In the genomic region with DNA sequence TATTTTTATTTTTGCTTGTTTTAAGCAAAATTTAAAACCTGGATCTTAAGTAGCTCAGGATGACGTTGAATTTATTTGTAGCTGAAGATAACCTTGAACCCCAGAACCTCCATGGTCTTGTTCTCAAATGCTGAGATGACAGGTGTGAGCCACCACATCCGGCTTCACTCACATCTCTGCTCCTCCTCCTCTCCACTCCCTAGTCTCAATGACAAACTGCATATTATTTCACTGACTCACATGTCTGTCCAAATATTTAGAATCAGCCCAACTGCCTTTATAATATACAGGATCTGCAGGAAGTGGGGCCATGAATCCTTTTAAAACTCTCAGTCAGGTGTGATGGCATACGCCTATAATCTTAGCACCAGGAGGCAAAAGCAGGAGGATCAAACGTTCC, we compare ENCODE assay signal across 21 mouse cellular contexts. TPM values are rescaled to one million over a fixed set of nuclear protein-coding genes. Genes with fewer than 3 reads are reported as not detected.
DNase-seq lines count a peak whose midpoint lies in the region; ATAC-seq and TF ChIP-seq lines count a peak whose summit lies in the region.
"Had no signal": no experiment of that assay in that cellular context is flagged by ENCODE, and none has a peak within 500 bp of the region (broad histone marks: within the 10 kb centered on the region; RNA-seq: fewer than 3 reads in every experiment).

No protein-coding gene starts in this region.

- H3K4me3 ChIP-seq in lung, postnatal 0 days (ENCODE audit: low read depth, low read length), result no peak overlapping the region
- H3K4me3 ChIP-seq in C2C12 (ENCODE audit: insufficient read depth, poor library complexity, severe bottlenecking) (no peak overlapping the region), myocyte (no peak overlapping the region)
- H3K4me3 ChIP-seq: embryonic facial prominence, embryonic 12.5 days; forebrain, embryonic 12.5 days; heart, embryonic 10.5 days; hindbrain, embryonic 13.5 days had no signal

- peaks cover 77% of the 10 kb centered on the region for H3K79me3 ChIP-seq in C2C12 (ENCODE audit: low read depth)

- H3K9ac ChIP-seq in lung, postnatal 0 days (replicated peaks; ENCODE audit: low read depth), result no peak overlapping the region
- H3K9ac ChIP-seq: embryonic facial prominence, embryonic 12.5 days; forebrain, embryonic 12.5 days; hindbrain, embryonic 13.5 days had no signal

- TF ChIP-seq EP300 in lung, postnatal 0 days (IDR thresholded peaks at IDR 0.05), result no peak

- H3ac ChIP-seq in C2C12 (ENCODE audit: control insufficient read depth, insufficient read length, low read depth), result no peak overlapping the region
- H3ac ChIP-seq in myocyte (ENCODE audit: control insufficient read depth, insufficient read length), result no peak overlapping the region

- no peak for ATAC-seq in lung, postnatal 0 days
- ATAC-seq: forebrain, embryonic 16.5 days had no signal

- no peak for TF ChIP-seq POLR2A in myocyte (IDR thresholded peaks at IDR 0.05; ENCODE audit: insufficient read length, low read depth)

- 46% methylated on average over 4 of the region's 4 CpGs for WGBS in lung, postnatal 0 days

- H3K27me3 ChIP-seq in lung, postnatal 0 days (replicated peaks; ENCODE audit: insufficient read depth, low read length), result no peaks in the 10 kb centered on the region
- H3K27me3 ChIP-seq in C2C12 (ENCODE audit: control insufficient read depth, insufficient read depth, insufficient read length), result no peaks in the 10 kb centered on the region
- H3K27me3 ChIP-seq in myocyte (ENCODE audit: control insufficient read depth, insufficient read depth, insufficient read length), result no peaks in the 10 kb centered on the region
- H3K27me3 ChIP-seq: CH12.LX; embryonic facial prominence, embryonic 12.5 days; forebrain, embryonic 12.5 days; hindbrain, embryonic 13.5 days had no signal

- H3K36me3 ChIP-seq in lung, postnatal 0 days (ENCODE audit: insufficient read depth, low read length), result no peaks in the 10 kb centered on the region; the same call in 1 of the 2 replicates
- H3K36me3 ChIP-seq in C2C12 (ENCODE audit: control insufficient read depth, insufficient read depth) (peaks cover 34% of the 10 kb centered on the region), myocyte (ENCODE audit: control insufficient read depth, insufficient read depth) (peaks cover 21% of the 10 kb centered on the region)

- no peak overlapping the region for H3K27ac ChIP-seq in lung, postnatal 0 days (ENCODE audit: low read length)
- H3K27ac ChIP-seq: embryonic facial prominence, embryonic 12.5 days; forebrain, embryonic 12.5 days; heart, embryonic 10.5 days; hindbrain, embryonic 13.5 days had no signal

- H3K79me2 ChIP-seq in C2C12 (ENCODE audit: control insufficient read depth, insufficient read depth) (peaks cover 97% of the 10 kb centered on the region), myocyte (ENCODE audit: control insufficient read depth, insufficient read depth) (peaks cover 81% of the 10 kb centered on the region)

- H3K4me1 ChIP-seq in lung, postnatal 0 days (ENCODE audit: insufficient read depth, low read depth, low read length), result no peaks in the 10 kb centered on the region
- H3K4me1 ChIP-seq: embryonic facial prominence, embryonic 12.5 days; forebrain, embryonic 12.5 days had no signal

- TF ChIP-seq CTCF in lung, postnatal 0 days (IDR thresholded peaks at IDR 0.05), result no peak
- no peak for TF ChIP-seq CTCF in C2C12 (IDR thresholded peaks at IDR 0.05; ENCODE audit: control insufficient read depth, insufficient read depth, insufficient read length)

- peak; percentile 16 for DNase-seq in lung, postnatal 0 days (ENCODE audit: low spot score)
- DNase-seq in lung, postnatal 4 days, result no peak
- DNase-seq in Muller cell, postnatal 12 days (ENCODE audit: inconsistent ontology term), result peak; percentile 16
- no peak for DNase-seq in kidney, postnatal 10 days
- no peak for DNase-seq in layer of hippocampus, adult 9-11 months
- DNase-seq in left cerebral cortex, adult 9 months (ENCODE audit: low spot score in 2 of 2), result no peak
- DNase-seq: adrenal gland, adult 8-10 months; cerebellum, adult 2 months; cerebellum, postnatal 10 days; embryo, embryonic 11 days; gastrocnemius, postnatal 10 days; heart, adult 18-20 months; heart, postnatal 14 days had no signal

- H3K4me2 ChIP-seq in lung, postnatal 0 days (replicated peaks; ENCODE audit: low read depth, low read length), result no peak overlapping the region
- H3K4me2 ChIP-seq in myocyte (ENCODE audit: low read depth), result peak overlapping the region; percentile 51
- H3K4me2 ChIP-seq: embryonic facial prominence, embryonic 12.5 days; forebrain, embryonic 12.5 days; hindbrain, embryonic 13.5 days had no signal

- no peaks in the 10 kb centered on the region for H3K9me3 ChIP-seq in lung, postnatal 0 days (ENCODE audit: low read length)
- H3K9me3 ChIP-seq: embryonic facial prominence, embryonic 12.5 days; forebrain, embryonic 12.5 days; heart, embryonic 10.5 days; hindbrain, embryonic 13.5 days had no signal

TF ChIP-seq in C2C12, 6 proteins besides CTCF, POLR2A, EP300 and RAD21:
- TF ChIP-seq CEBPB (IDR thresholded peaks at IDR 0.05; ENCODE audit: low read depth) (no peak), MYOD1 (IDR thresholded peaks at IDR 0.05; ENCODE audit: control insufficient read depth, insufficient read length, low read depth) (peak; percentile 95), FOSL1 (IDR thresholded peaks at IDR 0.05; ENCODE audit: insufficient read depth, low read length, poor library complexity, severe bottlenecking) (peak; percentile 24)

TF ChIP-seq in myocyte, 11 proteins besides CTCF, POLR2A, EP300 and RAD21:
- TF ChIP-seq CEBPB (IDR thresholded peaks at IDR 0.05; ENCODE audit: insufficient read depth, poor library complexity, severe bottlenecking) (no peak), USF1 (IDR thresholded peaks at IDR 0.05; ENCODE audit: low read depth) (no peak), MYOD1 (IDR thresholded peaks at IDR 0.05; ENCODE audit: control insufficient read depth in 1 of 3, insufficient read length in 2 of 3, low read depth in 2 of 3) (peak in 2 of 3 experiments; percentile 83 to 90), MYOG (IDR thresholded peaks at IDR 0.05; ENCODE audit: control insufficient read depth in 1 of 3, insufficient read depth in 1 of 3, insufficient read length in 2 of 3, low read depth in 2 of 3) (peak in 1 of 3 experiments; percentile 59), E2F4 (IDR thresholded peaks at IDR 0.05; ENCODE audit: insufficient read depth) (no peak), TCF12 (IDR thresholded peaks at IDR 0.05; ENCODE audit: insufficient read depth, poor library complexity, severe bottlenecking) (no peak)

RNA-seq across cellular contexts. Expression of a gene that starts 33.0 kb away (rescaled TPM):
- polyA plus RNA-seq in lung, postnatal 0 days (2015; fragmentation: Nextera tagmentation; extraction: Ambion mirVana), result 13.4 and 15.3 TPM in 2 replicates
- polyA plus RNA-seq in C2C12 (2012; fragmentation: generic; extraction: Trizol) (21.8 TPM), myocyte (2012; fragmentation: generic; extraction: Trizol) (15.8 TPM)

RNA-seq across cellular contexts. Expression of a gene that starts 35.9 kb away (rescaled TPM):
- 14.3 and 14.7 TPM in 2 replicates for polyA plus RNA-seq in lung, postnatal 0 days (2015; fragmentation: Nextera tagmentation; extraction: Ambion mirVana)
- polyA plus RNA-seq in C2C12 (2012; fragmentation: generic; extraction: Trizol) (110 TPM), myocyte (2012; fragmentation: generic; extraction: Trizol) (33.2 TPM)

RNA-seq across cellular contexts. Expression of a gene that starts 60.0 kb away (rescaled TPM):
- 49.8 and 52.9 TPM in 2 replicates for polyA plus RNA-seq in lung, postnatal 0 days (2015; fragmentation: Nextera tagmentation; extraction: Ambion mirVana)
- polyA plus RNA-seq in C2C12 (2012; fragmentation: generic; extraction: Trizol) (55.1 TPM), myocyte (2012; fragmentation: generic; extraction: Trizol) (51.6 TPM)

Comparison
In these comparisons a context has a peak if more than half of its experiments do, and no peak if none do; other contexts are left out.
1. DNase-seq: peak in lung, postnatal 0 days (single experiment) and Muller cell, postnatal 12 days (single experiment); none in lung, postnatal 4 days (0 of 2), kidney, postnatal 10 days (single experiment), layer of hippocampus, adult 9-11 months (single experiment) and left cerebral cortex, adult 9 months (0 of 2).